Mouse (Mus musculus) frontal cortex, postnatal 25 days (tissue): ENCODE measurements at regions not wholly inside any gene's neighbourhood (a gene's known extent, or its start where the extent isn't known, plus 50 kb on each side); places are given as distances from the start of the nearest gene placed in this dataset.

Source experiments
- DNase-seq, 2 experiments: peaks; one replicate each; pipeline ENCODE4 v3.0.0; 2022; ENCODE audit warnings: low spot score in 2 of 2

DNA sequence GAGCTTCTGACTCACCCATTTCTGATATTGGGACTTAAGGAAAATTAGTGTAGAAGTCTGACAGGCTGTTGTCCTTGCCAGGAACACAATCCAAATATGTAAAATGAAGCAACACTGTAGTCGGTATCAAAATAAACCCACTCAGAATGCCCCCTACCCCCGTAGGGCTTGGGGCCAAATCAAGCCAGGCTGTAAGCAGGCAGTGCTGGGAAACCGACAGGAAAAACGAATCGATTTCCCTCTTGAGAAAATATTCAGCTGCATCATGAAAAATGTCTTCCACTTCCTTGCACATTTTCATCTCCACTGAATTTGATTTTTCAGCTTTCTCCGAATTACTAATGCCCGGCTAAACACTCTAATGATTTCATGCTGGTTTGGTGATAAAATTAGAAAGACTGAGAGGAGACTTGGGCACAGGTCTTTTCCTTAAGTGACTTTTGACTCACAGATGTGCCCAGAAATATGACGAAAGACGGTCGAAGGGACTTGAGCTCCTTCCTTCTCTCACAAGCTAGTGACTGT lies 485.7 kb downstream of the Fat4 start:
- no peak for DNase-seq

DNA sequence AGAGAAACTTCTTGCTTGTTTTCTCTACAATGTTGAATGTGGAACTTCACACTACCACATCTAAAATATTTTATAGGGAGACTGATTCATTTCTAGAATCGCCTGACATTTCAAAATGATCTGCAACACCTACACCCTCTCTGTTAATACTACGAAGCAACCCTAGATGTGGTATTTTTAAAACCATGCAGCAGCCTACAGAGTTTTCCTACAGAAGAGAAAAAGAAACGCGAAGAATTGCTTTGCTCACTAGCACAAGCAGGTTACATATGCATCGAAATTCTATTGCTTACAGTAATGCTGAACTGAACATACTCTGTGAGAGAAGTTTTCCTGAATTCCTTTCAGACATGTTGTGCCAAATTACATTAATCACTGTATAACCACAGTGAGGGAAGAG lies 488.7 kb downstream of the Fat4 start:
- DNase-seq, result no peak

DNA sequence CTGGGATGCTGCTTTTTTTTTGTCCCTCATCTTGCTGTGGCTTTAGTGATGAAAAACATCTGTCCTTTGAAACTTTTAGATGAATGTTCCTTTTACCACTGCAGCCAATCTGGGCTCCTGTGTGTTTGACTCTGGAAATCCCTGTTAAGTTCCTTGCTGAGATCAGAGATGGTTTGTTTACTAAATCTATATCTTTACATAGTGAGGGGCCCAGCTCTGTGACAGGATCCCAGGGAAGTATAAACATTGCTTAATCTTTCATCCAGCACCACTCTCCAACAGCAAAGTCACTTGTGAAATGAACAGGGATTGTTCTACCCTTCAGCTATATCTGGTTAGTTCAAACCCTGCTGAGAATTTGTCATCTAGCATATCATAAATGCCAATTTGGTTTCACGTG lies 501.8 kb downstream of the Fat4 start:
- no peak for DNase-seq

DNA sequence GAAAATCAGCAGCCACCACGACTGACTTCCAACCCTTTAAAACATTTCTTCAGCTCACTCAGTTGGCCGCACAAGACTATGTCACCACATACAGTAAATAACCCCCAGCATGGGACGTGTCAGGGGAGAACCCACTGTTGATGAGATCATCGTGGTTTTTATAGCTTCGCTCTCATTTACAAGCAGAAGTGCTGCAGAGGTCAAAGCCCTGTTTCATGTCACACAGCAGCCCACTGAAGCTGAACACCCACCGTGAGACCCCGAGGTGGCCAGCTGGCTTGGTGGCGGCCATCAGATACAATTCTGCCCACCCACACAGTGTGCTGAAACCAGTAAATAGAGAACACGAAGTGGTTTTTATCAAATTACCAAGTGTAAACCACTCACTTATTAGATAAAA lies 503.7 kb downstream of the Fat4 start:
- DNase-seq, result no peak

DNA sequence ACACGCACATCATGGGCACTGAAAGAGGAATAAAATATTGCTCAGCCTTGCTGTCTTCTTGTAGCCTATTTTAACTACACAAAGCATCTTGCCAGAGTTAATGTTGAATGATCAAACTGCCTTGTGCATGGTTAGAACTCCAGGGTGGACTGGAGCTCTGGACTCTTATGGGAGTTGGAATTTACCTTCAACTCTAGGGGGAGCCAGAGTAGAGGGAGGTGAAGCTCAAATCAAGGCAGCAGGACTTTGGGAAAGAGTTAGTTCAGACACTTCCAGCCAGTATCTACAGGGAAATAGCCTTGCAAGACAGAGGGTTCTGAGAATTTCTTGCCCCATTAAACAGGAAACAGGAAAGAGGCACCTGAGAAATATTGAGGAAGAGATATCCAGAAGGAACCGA lies 505.3 kb downstream of the Fat4 start:
- DNase-seq, result no peak

DNA sequence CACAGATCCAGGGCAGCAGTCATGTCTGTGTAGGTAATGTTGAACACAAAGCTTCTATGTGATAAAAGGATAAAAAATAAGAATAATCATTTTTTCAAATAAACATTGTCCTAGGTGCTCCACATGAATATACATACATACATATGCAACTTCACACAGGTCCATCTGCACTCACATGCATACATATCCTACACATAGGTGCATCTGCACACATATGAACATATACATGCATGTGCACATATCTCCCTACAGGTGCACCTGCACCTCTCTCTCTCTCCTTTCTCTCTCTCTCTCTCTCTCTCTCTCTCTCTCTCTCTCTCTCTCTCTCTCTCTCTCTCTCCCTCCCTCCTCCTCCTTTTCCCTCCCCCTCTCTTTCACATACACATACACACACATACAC lies 509.9 kb downstream of the Fat4 start:
- no peak for DNase-seq

DNA sequence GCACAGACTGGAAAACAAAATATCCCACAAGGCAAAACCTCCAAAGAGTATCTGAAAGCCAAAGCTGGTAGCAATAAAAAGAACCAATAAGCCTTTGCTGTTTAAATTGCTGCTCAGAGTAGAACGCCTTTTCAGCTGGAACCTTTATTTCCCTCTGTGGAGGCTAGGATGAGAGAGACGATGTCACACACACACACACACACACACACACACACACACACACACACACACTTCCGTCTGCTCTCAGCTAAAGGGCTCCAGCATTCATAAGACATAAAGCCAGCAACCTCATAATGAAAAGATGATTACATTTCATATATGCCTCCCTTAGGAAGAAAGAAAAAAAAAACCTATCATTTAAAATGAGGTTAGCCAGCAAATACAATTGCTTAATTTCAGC lies 510.5 kb downstream of the Fat4 start:
- no peak for DNase-seq

DNA sequence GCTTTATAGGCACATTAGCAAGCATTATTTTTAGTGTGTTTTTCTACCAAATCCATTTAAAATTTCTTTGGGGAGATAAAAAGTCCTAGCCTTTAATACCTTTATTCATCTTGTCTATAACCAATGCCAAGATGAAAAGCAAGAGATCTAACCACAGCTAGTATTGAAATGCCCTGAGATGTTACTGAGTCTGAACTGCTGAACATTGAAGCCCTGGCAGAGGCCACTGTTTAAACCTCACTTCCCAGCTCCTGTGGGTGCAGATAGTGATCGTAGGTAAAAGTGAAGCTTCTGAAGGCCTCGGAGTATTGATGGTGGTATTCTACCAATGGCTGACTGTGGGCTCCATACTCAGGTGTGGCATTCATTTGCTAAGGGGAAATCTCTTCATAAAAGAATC lies 510.9 kb downstream of the Fat4 start:
- no peak for DNase-seq

DNA sequence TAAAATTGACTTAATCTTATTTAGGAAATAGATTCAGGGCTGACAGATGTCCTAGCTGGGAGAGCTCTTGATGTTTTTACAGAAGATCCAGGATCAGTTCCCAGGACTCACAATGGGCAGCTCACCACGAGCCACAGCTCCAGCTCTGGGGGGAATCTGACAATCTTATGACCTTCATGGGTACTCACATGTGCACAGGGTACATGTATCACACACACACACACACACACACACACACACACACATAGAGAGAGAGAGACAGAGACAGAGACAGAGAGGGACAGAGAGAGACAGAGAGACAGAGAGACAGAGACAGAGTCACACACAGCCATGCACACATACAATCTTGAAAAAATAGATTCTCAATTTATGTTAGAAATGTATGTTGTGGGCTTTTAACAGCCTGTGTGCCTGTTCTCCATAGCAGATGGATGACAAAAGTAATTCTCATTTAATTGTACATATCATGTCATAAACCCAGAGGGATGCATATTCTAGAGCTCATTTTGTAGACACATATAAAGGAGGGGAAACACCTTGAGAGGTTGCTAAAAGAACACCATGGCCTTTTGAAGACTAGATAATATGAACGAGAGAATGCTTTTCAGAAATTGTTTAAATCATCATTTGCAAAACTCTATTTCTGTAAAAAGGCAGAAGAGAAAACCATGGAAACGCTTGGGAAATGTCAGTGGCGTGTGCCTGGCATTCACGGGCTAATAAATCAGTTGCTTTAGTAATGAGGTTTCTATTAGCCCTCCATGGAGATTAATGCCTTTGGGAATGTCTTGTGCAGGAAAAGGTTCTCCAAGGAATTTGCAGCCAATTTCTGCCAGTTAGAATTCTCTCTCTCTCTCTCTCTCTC lies 538.3 kb downstream of the Fat4 start:
- no peak for DNase-seq

DNA sequence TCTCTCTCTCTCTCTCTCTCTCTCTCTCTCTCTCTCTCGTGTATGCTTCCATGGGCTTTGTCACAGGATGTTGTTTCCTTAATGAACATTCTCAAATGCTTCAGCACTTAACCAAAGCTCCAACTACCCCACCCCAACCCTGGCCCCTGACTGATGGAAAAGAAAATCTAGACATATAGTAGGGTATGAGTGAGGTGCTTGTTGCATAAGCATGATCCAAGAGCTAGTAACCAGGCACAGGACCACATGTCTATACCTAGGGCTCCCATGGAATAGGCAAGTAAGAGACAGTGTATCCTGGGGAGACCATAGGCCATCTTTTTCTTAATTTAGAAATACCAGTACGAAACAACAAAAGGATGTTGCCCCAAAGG lies 538.9 kb downstream of the Fat4 start:
- no peak for DNase-seq

DNA sequence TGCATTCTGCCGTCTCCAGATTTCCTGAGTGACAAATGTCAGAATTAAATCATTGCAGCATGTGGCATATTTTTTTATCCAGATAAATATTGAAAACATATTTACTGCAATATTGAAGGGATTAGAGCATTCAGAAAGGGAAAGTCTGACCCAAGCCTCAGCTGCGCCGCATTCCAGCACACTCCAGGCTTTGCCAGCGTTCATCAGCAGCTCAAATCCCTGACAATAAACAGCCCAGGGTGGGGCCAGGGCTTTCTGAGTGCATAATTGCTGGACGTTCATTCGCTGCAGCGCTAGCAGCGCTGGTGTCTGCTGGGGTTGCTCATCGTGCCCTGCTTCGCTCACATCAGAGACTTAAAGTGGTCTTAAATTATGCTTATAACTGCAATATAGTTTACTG lies 556.6 kb downstream of the Fat4 start:
- no peak for DNase-seq

DNA sequence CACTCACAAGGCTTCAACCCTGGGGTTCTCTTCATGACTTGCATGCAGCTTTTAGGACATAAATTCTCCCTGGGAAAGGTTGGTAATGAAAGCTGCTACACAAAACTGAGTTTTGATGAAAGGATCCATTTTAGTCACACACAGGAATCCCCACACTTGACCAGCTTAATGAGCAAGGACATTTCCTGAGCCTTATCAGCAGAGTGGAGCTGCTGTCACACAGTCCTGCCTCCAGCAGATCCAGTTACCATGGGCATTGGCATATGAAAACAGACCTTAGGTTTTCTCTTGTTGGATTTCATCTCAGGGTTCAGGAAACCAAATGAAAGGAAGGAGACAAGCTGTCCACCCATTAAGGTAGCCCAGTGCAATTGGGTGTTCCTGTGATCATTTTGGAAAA lies 568.9 kb downstream of the Fat4 start:
- DNase-seq, result no peak

DNA sequence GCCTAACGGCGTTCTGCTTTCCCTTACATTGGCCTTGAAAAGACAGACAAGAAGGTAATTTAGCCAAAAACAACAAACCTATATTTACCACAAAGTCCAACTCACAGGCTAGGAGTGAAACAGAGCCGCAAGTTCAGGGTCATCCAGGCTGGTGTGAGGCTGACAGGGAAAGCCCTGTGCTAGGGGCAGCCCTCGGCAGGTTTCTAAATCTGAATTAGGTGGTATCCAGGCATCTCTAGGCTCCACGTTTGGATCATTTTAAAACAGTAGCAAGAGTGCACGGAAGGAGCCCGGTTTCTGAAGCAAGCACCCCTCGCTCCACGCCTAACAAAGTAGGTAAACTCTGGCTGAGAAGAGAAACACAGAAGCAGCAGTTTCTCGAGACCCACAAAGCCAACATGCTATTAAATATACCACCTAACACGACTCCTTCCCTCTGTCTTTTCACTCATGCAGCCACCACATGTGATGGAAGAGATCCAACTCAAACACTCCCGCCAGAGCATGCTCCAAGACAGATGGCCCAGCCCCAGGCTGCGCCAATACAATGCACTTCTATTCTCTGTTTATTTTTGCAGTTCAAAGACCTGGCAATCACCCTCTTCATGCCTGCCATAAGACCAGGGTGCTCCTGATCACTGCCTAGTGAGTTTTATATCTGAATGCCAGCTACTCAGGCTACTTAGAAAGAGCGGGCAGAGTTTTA lies 573.6 kb downstream of the Fat4 start:
- DNase-seq, result no peak

DNA sequence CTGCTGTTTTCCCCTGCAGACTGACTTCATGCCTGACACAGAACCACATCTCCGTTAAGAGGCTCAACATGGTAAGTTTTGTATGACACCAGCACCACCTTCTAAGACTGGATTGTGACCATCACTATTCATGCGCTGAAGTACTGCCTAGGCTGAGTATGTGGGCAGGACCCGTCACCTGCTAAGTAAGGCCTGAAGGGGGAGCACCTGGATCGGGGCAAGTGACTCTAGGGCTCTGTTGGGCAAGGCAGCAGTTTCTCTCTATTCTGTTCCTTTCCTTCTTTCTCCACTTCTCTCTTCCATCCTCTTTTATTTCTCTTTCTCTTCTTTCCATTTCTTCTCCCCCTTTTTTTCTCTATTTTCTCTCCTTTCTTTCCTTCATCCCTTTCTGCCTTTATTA lies 574.8 kb downstream of the Fat4 start:
- DNase-seq, result no peak

DNA sequence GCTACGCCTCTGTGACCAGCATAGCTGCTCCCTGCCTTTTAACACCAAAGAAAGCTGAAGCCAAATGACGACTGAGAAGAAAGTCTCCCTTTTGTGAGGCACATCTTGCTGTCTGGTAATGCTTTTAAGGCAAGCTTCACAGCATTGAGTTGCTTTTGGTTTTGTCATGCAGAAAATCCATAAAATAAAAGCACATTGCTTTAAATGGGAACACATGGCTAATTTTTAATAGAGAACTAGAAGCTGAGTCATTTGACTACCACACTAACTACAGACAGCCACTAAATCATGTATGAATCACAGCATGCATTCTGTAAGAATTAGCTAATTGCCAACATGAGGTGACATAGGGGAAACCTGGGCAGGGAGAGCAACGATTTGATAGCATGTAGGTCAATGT lies 579.1 kb downstream of the Fat4 start:
- DNase-seq, result no peak

DNA sequence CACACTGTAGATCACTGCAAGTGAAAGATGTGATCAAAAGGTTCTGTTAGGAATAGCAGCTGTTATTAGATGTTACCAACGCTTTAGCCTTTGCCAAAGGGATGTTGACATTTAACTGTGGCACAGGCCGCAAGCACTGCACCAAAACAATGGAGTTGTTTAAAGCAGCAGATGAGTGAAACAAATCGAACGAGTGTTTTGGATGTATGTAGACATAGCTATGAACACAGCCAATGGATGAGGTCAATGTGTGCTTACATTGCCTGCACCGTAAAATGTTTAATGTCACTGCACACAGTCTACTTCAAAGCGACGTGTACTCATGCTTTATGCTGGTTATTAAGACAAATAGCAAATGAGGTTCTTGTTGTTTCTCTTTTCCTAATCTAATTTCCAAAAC lies 602.7 kb downstream of the Fat4 start:
- DNase-seq, result no peak

DNA sequence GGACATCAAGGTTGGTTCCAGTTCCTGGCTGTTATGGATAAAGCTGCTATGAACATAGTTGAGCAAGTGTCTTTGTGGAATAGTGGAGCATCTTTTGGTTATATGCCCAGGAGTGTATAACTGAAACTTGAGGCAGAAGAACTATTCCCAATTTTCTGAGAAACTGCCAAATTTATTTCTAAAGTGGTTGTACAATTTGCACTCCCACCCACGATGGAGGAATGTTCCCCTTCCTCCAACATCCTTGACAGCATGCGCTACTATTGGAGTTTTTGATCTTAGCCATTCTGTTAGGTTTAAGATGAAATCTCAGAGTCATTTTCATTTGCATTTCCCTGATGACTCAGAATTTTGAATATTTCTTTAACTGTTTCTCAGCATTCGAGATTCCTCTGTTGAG lies 607.6 kb downstream of the Fat4 start:
- DNase-seq, result no peak

DNA sequence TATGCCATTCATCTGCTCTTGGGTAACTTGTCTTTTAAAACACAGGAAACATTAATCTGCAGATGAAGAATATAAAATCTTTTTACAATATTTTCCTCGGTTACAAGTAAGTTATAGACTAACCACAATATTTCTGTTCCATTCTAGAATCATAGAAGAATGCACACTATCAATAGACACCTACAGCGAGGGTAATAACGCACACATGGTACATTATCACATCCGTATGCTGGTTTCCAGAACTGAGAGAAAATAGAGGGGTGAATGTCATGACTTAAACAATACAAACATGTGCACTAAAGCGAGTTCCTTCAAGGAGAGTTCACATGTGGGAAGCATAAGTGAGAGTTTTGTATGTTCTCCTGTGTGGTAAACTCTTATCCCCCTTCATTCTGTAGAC lies 641.3 kb downstream of the Fat4 start:
- no peak for DNase-seq

DNA sequence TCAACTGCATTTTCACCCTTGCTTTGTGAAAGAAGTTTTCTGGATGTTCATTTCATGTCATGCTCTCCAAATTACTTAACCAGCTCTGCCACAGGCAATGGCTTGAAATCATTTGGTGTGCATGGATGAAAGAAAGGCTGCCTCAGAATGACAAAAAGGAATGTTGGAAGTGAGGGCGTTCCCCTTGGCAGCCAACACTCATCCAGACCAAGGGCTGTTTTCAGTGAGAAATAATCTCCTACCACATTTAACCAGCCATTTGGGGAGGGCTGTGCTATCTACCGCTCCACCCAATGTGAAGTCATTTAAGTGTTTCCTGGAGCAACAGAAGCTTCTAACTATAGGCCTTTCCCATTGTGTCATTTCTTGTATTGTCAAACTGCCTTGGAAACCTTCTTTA lies 650.8 kb downstream of the Fat4 start:
- no peak for DNase-seq

DNA sequence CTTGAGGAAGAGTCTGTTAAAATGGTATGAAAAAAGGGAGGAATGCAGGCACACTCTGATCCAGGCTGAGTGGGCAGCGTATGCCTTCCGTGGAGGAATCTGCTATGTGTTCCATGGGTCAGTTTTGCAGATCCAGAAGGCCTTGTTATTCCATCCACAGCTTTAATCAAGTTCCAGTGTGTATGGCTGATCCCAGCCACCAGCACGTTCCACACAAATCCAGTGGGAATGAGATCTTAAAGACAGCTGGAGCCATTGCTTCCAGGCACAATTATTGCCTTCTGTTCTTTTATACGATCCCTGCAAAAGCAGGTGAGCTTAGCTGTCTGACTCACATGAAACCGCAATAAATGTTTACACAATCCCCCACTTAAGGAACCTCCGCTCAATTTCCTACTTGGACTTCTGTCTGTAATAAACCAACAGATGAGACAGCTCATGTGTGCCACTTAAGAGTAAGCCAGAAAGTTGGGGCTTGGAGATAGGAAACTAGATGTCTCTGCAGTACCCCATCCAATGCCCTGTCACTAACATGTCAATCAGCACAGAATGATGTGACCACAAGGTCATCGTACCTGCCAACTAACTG lies 653.9 kb downstream of the Fat4 start:
- no peak for DNase-seq

DNA sequence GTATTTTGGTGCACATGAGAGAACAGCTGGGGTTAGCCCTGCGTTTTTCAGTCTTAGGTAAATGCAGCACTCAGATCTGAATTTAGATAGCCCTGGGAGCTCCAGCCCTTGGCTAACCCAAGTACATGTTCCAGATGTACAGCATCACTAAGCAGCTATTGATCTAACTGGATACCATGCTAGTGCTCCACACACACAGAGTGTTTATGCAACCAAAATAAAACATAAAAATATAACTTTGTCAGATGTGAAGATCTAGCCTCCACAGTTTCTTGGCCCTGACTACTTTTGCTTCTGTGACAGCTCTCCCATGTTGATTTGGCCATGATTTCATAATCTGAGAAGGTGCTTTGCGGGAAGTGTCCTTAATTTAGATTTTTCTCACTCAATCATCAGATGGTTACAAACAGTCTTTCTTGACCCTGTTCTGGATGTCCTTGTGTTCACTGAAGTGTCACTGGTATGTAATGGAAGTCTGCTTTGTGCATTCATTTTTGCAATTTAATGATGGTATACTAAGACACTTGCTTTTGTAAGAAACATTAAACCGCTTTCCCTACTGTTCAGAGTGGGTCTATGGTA lies 672.8 kb downstream of the Fat4 start:
- DNase-seq, result no peak

DNA sequence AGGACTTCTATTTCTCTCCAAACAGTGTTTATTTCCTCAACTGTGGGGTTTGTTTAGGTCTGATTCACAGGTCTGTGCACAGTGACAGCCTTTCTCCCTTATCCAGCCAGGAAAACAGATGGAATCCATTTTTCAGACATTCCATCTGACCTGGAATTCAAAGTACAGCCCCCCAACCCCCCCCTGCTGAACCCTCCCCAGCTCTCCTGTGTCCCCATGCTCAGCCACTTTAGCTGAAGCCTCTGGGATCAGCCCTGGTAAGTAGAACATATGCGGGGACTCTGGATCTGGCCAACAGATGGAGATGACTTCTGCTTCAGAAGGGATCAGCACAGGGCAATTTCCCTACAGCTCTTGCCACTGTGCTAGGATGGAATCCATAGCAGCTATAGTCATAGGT lies 674.2 kb downstream of the Fat4 start:
- DNase-seq, result no peak
